Mouse (Mus musculus): ENCODE measurements around the gene Tead1.

Gene Tead1

GRCm38 (mm10) chr7:112685993-112686392 is 6.9 kb downstream of the Tead1 start:
- no peak for DNase-seq (ENCODE audit: low spot score in 2 of 2)

- DNase-seq (ENCODE audit: low spot score in 2 of 2): no peak
These were observed 7.5 kb downstream of the Tead1 start for GRCm38 (mm10) chr7:112686586-112686985.

- DNase-seq (ENCODE audit: low spot score in 2 of 2): no peak
These were observed 9.4 kb downstream of the Tead1 start for GRCm38 (mm10) chr7:112688425-112689001.

- no peak for DNase-seq (ENCODE audit: low spot score in 2 of 2)
These were observed 12.0 kb downstream of the Tead1 start for GRCm38 (mm10) chr7:112690836-112691781.

GRCm38 (mm10) chr7:112693566-112693965 is 14.4 kb downstream of the Tead1 start:
- DNase-seq (ENCODE audit: low spot score in 2 of 2): no peak

- no peak for DNase-seq (ENCODE audit: low spot score in 2 of 2)
These were observed 17.7 kb downstream of the Tead1 start for GRCm38 (mm10) chr7:112696777-112697161.

- peak; percentile 34 to 40 for DNase-seq (ENCODE audit: low spot score in 2 of 2)
These were observed 18.2 kb downstream of the Tead1 start for GRCm38 (mm10) chr7:112697162-112697841.

- DNase-seq (ENCODE audit: low spot score in 2 of 2): no peak
These were observed 21.0 kb downstream of the Tead1 start for GRCm38 (mm10) chr7:112700082-112700481.

- no peak for DNase-seq (ENCODE audit: low spot score in 2 of 2)
These were observed 24.2 kb downstream of the Tead1 start for GRCm38 (mm10) chr7:112703341-112703740.

- DNase-seq (ENCODE audit: low spot score in 2 of 2): no peak
These were observed 26.8 kb downstream of the Tead1 start for GRCm38 (mm10) chr7:112705870-112706269.

GRCm38 (mm10) chr7:112706756-112707155 is 27.6 kb downstream of the Tead1 start:
- DNase-seq (ENCODE audit: low spot score in 2 of 2): no peak

GRCm38 (mm10) chr7:112710409-112711107 is 31.4 kb downstream of the Tead1 start:
- no peak for DNase-seq (ENCODE audit: low spot score in 2 of 2)

- no peak for DNase-seq (ENCODE audit: low spot score in 2 of 2)
These were observed 32.9 kb downstream of the Tead1 start for GRCm38 (mm10) chr7:112711977-112712376.

- no peak for DNase-seq (ENCODE audit: low spot score in 2 of 2)
These were observed 34.4 kb downstream of the Tead1 start for GRCm38 (mm10) chr7:112713509-112713908.

GRCm38 (mm10) chr7:112714783-112715182 is 35.7 kb downstream of the Tead1 start:
- no peak for DNase-seq (ENCODE audit: low spot score in 2 of 2)

GRCm38 (mm10) chr7:112716701-112717100 is 37.6 kb downstream of the Tead1 start:
- DNase-seq (ENCODE audit: low spot score in 2 of 2): no peak

- DNase-seq (ENCODE audit: low spot score in 2 of 2): no peak
These were observed 38.6 kb downstream of the Tead1 start for GRCm38 (mm10) chr7:112717676-112718075.

- no peak for DNase-seq (ENCODE audit: low spot score in 2 of 2)
These were observed 40.5 kb downstream of the Tead1 start for GRCm38 (mm10) chr7:112719394-112720142.

- peak; percentile 69 to 75 for DNase-seq (ENCODE audit: low spot score in 2 of 2)
These were observed 41.2 kb downstream of the Tead1 start for GRCm38 (mm10) chr7:112720143-112720988.

GRCm38 (mm10) chr7:112720989-112721337 is 41.8 kb downstream of the Tead1 start:
- DNase-seq (ENCODE audit: low spot score in 2 of 2): no peak
